Mouse (Mus musculus) bone marrow, adult 2 months (tissue): ENCODE measurements at regions not wholly inside any gene's neighbourhood (a gene's known extent, or its start where the extent isn't known, plus 50 kb on each side); places are given as distances from the start of the nearest gene placed in this dataset.

Experiments
- CTCF ChIP-seq: fragments of 200-500 bp; IDR thresholded peaks from 2 replicates; pipeline ENCODE4 v1.5.1; 2011; ENCODE audit warnings: low read length, control low read depth; ENCODE audit not compliant: control insufficient read depth, insufficient read depth
- POLR2A ChIP-seq: fragments of 200-500 bp; IDR thresholded peaks from 2 replicates; pipeline ENCODE4 v1.6.1; 2011; ENCODE audit warnings: low read depth, mild to moderate bottlenecking, control low read depth, low read length, borderline replicate concordance; ENCODE audit not compliant: control insufficient read depth

- TF ChIP-seq POLR2A (no peak), CTCF (no peak)
Observed at GRCm38 (mm10) chr16:76694913-76695312, 318.6 kb upstream of the Usp25 start.
